Mouse (Mus musculus) left cerebral cortex, postnatal 4 days (tissue): Measurements from ENCODE around the gene 1700029J07Rik. TPM values are rescaled to one million over a fixed set of nuclear protein-coding genes. Genes with fewer than 3 reads are reported as not detected.

Experiments
- DNase-seq: peaks from one replicate; pipeline ENCODE4 v3.0.0-alpha.2; 2022
- intact Hi-C: fragments of 180-260 bp; cut with DNase I; formaldehyde crosslinking; loops from one replicate; pipeline ENCODE4 v1.15.1; 2025
- total RNA-seq, 2 experiments: library from RNA; stranded (reverse); gene quantifications; 2 replicates each; pipeline ENCODE4 v1.2.3; 2021

The 1700029J07Rik gene
- total RNA-seq, 2 experiments from 2014 or later, result 3.1 to 3.6 TPM

DNA sequence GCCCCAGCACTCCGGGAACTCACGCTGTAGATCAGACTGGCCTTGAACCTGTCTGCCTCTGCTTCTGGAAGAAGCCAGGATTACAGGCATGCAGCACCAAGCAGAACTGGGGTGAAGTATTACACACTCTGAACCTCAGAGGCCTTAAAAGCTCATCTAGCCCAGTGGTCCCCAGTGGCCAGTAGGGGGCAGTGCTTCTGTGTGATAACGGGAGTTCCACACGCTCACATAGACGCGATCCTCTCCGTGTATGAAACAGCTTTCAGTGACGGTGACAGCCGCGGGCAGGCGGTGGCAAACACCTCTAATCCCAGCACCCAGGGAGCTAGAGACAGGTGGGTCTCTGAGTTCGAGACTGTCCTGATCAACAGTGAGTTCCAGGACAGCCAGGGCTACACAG, 4.2 kb downstream of the 1700029J07Rik start:
- intact Hi-C loops, result no loop called here
- no peak for DNase-seq

DNA sequence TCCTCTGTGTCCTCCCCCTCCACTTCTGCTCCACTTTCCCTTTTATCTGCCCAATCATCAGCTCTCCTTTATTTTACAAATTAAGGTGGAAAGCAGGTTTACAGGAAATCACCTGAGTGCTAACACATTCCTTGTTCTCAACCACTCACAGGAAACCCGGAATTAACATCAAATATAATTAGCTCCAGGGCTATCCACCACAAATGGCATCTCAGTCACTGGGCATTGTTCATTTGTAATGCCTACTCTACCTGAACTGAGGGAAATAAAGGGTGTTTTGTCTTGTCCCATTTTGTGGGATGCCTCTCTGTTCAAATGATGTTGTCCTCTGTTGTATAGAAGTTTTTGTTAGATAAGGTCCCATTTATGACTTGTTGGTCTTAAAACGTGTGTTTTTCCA, 24.4 kb downstream of the 1700029J07Rik start:
- no peak for DNase-seq

DNA sequence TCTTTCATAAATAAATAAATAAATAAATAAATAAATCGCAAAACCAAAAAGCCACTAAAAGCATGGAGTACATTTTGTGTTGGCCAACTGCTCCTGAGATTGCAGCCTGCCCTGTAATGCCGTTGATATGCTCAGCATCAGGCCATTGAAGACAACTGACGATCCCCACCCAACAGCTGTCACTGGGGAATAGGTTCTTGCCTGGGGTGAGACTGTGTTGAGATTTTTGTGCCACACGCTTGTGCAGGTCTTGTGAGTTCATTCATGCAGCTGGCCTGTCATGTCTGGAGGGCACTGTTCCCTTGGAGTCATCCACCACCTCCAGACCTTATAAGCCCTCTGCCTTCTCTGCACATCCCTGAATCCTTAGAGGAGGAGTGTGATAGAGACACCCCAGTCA, 28.8 kb downstream of the 1700029J07Rik start:
- intact Hi-C loops, result no loop called here
- no peak for DNase-seq

More for the DNA sequence above, 24.4 kb downstream of the 1700029J07Rik start:
- intact Hi-C loops, result no loop called here

DNA sequence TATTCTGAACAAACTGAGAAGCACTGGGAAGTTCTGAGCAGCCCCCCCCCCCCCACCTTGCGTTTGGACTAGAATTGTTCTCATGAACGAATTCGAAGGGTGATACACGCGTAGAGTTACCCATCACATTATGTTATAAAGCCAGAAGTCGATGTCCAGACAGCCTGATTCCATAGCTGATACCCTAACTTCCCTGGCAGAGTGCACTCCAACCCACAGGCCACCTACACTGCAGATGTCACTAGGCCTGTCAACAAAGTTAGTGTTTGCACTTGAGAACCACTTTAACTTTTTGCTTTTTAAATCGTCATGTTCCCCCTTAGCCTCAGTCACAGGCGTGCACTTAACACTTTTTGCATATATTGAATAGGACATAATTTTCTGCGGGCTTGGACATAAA, 38.1 kb downstream of the 1700029J07Rik start:
- DNase-seq, result no peak
- intact Hi-C loops, result loop anchor here (5.0 kb wide), 1 partner anchor 500 kb away; no protein-coding TSS in a partner anchor

DNA sequence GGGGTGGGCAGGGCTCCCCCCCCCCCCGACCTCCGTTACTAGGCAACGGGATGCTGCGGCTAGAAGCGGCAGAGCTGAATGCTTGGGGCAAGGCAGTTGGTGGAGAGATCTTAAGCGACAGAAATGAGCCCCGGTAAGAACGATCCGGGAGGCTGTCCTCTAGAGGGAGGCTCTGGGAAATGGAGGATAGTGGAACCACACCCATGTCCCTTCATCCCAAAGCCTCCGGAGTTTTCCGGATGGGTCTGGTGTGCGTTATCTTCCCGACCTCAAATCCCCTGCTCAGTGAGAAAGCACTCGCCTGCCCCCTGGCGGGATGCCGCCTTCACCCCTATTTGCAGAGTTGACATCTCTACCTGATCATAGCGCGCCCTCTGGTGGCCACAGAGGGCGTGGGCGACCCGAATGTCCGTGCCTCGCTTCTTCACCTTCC, 40.5 kb downstream of the 1700029J07Rik start, which contains the start of gene Ccdc110:
Ccdc110 (plus strand) TSS at position 38 of the 433 bp plus-strand sequence.
- intact Hi-C loops, result loop anchor here (5.0 kb wide), 3 partner anchors 117 to 497 kb away; no protein-coding TSS in a partner anchor
- peak; percentile 100 for DNase-seq

DNA sequence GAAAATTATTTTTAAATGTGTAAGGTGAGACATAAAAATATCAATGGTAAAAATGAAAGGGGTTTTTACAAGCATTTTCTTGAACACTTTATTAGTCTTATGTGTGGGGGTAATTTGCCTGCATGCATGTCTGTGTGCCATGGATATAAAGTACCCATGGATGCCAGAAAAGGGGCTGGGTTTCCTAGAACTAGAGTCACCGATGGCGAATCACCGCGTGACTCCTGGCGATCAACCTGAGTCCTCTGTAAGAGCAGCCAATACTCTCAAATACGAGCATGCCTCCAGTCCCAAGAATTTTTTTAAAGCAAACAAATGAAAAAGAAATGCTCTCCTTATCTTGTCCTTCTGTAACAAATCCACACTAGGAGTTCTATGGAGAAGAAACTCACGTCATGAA, 52.9 kb downstream of the 1700029J07Rik start:
- DNase-seq, result no peak
- intact Hi-C loops, result no loop called here

DNA sequence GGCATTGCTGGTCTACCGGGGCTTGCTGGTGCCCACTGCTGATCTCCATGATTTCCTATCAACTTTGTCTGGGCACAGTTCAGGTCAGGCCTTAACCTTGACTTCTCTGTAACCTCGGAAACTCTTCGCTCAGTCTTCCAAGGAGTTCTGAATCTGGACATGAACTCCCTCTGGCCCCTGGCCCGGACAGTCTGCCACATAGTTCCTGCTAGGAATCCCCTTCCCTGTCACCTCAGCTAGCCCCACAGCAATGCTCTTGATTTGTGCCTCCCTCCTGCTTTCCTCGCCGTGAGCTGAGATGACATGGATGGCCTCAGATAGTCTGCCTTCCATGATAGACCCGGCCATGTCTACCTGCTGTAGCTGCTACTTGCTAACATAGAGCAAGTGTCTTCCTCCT, 54.7 kb downstream of the 1700029J07Rik start:
- intact Hi-C loops, result no loop called here

DNA sequence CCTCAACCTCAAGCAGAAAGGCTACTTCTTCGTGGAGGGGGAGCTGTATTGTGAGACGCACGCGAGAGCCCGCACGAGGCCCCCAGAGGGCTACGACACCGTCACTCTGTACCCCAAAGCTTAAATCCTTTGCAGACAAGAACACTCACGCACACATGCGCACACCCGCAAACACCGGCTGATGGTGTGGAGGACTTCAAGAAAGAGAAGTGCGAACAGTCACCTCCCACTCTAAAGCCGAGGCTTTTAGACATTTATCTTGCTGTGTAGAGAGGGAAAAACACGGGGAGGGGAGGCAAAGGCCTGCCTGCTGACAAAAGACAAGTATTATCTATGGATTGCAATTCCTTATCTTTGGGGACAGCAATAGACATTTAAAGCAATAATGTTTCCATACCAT, 56.2 kb downstream of the 1700029J07Rik start:
- intact Hi-C loops, result no loop called here
- no peak for DNase-seq

More for the DNA sequence above, 54.7 kb downstream of the 1700029J07Rik start:
- no peak for DNase-seq

DNA sequence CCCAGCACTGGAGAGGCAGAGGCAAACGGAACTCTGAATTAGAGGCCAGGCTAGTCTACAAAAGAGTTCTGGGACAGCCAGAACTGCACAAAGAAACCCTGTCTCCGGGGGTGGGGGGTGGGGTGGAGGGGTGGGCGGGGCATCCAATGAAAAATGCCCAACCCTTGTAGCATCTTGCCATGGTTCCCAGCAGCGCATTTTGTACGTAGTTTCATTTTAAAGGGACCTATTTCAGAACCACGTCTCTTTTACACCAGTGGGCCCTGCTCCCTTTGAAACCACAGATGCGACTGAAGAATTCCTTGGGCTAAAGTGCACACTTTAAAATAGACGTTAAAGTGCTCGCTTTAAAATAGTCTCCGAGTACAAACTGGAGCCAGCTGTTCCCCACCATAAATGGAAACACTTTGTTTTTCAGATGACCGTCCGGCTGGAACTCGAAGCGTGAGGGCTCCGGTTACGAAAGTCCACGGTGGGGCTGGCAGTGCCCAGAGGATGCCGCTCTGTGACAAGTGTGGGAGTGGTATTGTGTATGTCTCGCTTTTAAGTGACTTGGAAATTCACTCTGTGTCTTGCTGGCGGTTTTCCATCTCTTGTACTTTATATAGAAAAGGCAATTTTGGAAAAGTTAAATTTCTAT, 57.9 kb downstream of the 1700029J07Rik start:
- intact Hi-C loops, result no loop called here
- no peak for DNase-seq

DNA sequence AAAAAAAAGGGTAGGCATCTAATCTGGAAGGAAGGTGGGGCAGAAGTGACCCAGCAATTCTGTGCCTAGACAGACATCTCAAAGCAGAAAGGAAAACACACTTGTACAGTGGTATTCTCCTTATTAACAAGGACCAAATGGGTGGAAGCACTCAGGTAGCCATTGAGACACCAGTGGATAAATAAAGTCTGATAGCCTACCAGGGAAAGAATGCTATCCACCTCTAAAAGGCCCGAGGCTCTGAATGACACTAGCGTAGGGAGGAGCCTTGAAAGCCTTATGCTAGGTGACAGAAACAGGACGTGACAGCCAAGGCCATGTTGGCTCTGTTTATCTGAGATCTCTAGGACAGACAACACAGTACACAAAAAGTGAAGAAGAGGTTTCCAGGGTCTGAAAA, 58.6 kb downstream of the 1700029J07Rik start:
- DNase-seq, result no peak
- intact Hi-C loops, result no loop called here

DNA sequence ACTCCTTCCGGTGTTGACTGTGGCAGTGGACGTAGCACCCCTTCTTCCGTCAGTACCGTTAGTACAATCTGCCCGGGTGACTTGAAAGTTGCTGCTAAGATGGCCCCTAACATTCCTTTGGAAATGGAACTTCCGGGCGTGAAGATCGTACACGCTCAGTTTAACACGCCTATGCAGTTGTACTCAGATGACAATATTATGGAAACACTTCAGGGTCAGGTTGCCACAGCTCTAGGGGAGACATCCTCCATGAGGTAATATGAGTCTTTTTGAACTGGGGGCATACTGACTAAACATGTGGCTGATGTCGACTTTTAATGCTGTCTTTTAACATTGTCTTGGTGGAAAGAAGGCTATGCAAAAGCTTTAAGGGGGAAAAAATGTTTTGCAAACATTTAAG, 61.3 kb downstream of the 1700029J07Rik start:
- DNase-seq, result no peak
- intact Hi-C loops, result no loop called here

DNA sequence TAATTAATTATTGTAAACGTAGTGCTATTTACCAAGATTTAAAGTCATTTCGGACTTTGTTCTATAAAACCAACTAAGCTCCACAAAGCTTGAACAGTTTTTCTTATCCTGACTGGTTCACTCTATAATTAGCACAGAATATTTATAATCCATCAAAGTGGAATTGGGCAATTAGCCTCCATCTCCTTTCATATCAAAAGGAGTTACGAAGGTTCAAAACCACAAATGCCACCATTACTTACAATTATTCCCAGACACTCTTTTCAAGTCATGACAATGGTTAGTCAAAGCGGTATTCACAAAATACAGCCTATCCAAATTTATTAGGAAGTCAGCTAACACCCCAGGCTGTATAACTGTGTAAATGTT, 68.8 kb downstream of the 1700029J07Rik start:
- intact Hi-C loops, result no loop called here
- no peak for DNase-seq

DNA sequence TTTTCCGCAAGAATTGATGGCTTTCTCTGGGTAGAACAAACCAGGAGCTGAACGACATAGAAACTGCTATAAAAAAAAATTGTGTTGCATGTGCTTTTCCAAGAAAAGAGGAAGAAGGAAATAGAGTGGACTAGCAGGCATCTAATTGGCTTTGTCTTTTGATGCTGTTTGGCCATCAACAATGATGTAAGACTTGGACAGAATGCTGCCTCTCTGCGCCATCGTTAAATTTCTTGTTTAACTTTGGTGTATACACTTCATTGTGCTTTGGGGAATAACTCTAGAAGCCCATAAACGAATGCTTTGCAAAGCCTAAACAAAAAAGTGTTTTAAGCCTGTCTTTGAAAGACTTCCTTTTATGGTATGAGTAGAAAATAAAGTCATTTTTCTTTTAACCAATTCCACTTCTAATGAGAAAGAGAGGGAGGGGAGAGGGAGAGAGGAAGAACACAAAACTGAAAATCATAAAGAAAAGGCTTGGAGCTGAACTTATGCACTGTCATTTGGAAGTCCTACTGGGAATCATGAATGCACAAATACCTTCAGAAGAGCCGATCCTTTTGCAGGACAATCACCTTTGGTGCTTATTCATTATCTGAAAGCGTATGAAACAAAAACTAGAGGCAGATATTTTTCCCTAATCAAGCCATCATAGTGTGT, 69.3 kb downstream of the 1700029J07Rik start:
- intact Hi-C loops, result no loop called here

DNA sequence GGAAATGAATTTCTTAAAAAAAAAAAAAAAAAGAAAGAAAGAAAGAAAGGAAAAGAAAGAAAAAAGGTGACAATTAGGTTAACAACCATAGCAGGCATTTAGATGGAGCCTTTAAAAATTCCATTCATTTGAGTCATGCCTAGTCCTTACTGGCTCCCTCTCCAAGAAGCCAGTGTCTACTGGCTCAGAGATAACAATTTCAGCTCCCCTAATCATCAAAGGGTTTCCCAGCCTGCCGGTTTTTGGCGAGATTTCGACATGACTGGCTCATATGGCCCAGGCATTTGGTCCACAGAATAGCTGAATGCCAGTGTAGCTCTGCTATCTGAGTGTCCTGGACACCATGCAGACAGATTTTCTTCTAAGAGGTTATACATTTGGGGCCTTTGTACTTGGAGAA, 71.4 kb downstream of the 1700029J07Rik start:
- intact Hi-C loops, result no loop called here
- DNase-seq, result no peak

More for the DNA sequence above, 69.3 kb downstream of the 1700029J07Rik start:
- no peak for DNase-seq

Other genes with a start within 250 kb of the 1700029J07Rik start
- gene Pdlim3, start 89.8 kb downstream of the 1700029J07Rik start, total RNA-seq, result 1 to 10 TPM in 1 of 2 experiments, under 1 TPM in 1; 0.26 to 1.0 TPM
- gene Ccdc110, start 40.6 kb downstream of the 1700029J07Rik start, total RNA-seq, result 1 to 10 TPM; 1.1 to 1.2 TPM
- gene Ufsp2, start 276 bp upstream of the 1700029J07Rik start, total RNA-seq, result 10 to 100 TPM; 38.8 to 44.1 TPM
- under 1 TPM; 0.32 to 0.62 TPM for gene Lrp2bp, start 24.1 kb upstream of the 1700029J07Rik start, total RNA-seq
- gene Ankrd37, start 30.5 kb upstream of the 1700029J07Rik start, total RNA-seq, result 1 to 10 TPM; 5.0 to 8.0 TPM
- gene Cfap97, start 176.5 kb upstream of the 1700029J07Rik start, total RNA-seq, result 10 to 100 TPM; 17.5 to 20.8 TPM
- gene Snx25, start 176.9 kb upstream of the 1700029J07Rik start, total RNA-seq, result 10 to 100 TPM; 33.8 to 36.2 TPM
- 100 to 1,000 TPM; 513 to 540 TPM for gene Slc25a4, start 236.0 kb upstream of the 1700029J07Rik start, total RNA-seq